Mouse (Mus musculus) telencephalon, adult 2 months (tissue): Measurements from ENCODE around the gene Gart.

Experiments used
- DNase-seq: peaks from one replicate; pipeline ENCODE4 v3.0.0-alpha.2; 2011; ENCODE audit warnings: low read depth, low spot score

Gene Gart

DNA sequence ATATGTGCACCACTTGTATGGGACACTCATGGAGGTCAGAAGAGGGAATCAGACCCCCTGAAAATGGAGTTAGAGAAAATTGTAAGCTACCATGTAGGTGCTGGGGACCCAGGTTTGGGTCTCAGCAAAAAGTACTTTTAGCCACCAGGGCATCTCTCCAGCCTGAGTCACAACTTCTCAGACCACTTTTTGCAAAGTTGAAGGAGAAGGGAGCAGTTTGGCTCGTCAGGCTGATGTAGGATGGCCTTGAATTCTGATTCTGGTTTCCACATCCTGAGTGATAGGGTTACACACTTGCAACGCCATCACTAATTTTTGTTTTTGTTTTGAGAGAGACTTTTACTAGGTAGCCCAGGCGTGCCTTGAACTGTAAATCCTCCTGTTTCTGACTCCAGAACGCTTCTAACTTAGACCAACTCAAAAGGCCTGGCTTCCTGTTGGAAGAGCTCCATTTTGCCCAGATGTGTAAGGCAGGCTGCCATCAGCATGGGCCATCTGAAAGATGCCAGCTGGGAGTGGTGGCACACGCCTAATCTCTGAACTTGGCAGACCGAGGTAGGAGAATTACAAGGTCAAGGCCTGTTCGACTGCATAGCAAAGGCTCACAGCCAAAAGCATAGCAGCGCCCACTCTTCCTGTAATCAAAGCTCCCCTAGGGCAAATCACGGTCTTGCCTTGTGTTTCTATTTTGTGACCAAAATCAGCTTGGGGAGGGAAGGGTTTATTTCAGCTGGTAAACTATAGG, 37.1 kb downstream of the Gart start:
- DNase-seq: no peak

- no peak for DNase-seq
Observed at GRCm38 (mm10) chr16:91606958-91607357, 39.8 kb downstream of the Gart start.

DNA sequence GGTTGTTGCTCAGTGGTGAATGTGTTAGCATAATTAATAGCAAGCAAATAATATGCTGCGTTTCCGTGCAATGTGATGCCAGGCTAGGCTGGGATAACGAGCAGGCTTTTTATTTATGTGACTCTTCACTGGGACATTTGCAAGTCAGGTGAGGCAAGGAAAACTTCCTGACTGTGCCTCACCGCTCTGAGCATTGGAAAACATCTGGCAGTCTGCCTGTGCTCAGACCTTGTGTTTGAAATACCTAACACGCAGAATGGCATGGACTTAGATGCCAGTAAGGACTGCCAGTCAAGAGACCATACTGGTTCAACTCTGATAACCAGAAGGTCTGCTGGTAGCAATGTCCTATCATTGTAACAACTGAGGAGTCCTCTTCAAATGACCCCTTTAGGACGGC, 41.6 kb downstream of the Gart start:
- no peak for DNase-seq

DNA sequence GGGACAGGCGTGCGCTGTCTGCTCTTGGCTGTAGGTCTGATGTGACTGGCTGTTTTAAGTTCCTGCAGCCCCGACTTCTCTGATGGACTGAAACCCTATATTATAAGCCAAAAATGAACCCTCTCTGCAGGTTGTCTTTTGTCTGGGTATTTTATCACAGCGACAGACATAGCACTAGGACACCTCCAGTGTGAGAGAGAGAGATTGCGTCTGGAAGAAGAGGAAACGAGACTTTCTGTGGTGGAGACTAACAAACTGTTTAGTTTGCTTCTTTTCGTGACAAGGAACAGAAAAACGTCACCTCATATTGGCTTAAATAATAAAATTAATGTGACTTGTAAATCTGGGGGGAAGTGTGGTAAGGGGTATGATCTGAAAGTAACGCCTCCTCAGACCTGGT, 45.1 kb downstream of the Gart start:
- DNase-seq: no peak

- DNase-seq: no peak
Observed at GRCm38 (mm10) chr16:91601081-91601480, 45.7 kb downstream of the Gart start.

DNA sequence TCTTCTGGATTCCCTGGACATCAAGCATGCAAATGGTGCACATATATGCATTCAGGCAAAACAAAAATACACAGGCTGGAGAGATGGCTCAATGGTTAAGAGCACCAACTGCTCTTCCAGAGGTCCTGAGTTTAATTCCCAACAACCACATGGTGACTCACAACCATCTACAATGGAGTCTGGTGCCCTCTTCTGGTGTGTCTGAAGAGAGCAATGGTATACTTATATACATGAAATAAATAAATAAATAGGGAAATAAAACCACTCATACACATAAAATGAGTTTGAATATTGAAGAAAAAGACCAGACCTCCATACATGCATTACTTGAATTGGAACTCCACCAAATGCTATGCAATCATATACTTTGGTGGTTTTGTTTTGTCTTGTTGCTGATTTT, 47.5 kb downstream of the Gart start:
- DNase-seq: no peak

GRCm38 (mm10) chr16:91597672-91598010, 49.1 kb downstream of the Gart start, which contains the start of gene Tmem50b:
Tmem50b (minus strand) TSS chr16:91597800.
- DNase-seq: peak; percentile 95

DNA sequence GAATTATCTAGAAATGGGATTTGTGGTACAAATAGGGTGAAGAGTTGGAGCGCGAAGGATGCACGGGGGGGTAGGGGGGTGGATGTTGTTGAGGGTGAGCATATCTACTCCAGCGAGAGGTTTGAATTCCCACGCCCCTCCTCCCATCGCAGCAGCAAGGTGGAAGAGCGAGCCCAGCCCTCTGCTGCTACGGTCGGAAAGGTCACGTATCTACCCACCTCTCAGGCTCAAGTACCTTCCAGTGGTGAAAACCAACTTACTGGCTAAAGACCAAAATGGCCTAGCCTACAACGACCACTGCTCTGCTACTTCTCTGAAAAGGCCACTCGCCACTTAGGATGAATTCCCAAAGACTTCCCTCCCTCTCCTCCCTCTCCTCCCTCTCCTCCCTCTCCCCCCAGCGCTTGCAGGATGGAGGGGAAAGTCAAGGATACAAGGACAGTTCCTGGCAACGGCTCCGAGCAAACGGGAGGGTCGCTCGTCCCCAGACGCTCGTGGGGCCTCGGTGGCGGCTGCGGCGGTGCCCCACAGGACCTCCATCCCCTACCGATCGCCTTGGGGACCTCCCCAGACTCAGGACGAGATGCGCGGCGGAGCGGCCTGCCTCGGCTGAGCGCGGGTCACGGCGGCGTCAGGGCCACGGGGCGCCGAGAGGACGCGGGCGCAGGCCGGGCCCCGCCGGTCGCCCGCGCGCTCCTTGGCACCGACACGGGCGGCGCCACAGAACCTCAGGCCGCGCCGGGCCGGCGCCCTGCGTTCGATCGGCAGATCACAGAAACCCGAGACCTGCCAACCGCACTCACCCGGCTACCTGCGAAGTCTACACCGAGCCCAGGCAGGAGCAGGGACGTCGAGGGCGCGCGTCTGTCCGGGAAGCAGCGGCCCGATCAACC, 49.7 kb downstream of the Gart start:
- DNase-seq: no peak

GRCm38 (mm10) chr16:91596397-91596778, 50.4 kb downstream of the Gart start:
- DNase-seq: no peak

DNA sequence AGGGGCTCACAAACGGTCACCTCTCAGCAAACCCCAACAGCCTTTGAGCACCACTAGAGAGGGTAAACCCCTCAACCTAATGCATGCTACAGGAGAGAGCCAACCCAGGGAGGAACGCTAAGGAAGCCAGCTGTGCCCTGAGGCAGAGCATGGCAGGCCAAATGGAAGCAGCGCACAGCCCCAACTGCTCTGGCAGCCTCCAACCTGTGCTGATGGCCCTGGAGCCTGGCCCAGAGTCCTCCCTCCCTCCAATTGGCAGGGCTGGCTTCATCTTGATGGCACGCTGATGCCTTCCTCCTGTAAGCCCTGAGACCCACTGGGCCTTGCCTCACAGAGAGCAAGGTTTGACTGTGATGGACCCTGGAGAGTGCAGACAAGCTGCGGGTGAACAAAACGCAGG, 51.7 kb downstream of the Gart start:
- DNase-seq: no peak

DNA sequence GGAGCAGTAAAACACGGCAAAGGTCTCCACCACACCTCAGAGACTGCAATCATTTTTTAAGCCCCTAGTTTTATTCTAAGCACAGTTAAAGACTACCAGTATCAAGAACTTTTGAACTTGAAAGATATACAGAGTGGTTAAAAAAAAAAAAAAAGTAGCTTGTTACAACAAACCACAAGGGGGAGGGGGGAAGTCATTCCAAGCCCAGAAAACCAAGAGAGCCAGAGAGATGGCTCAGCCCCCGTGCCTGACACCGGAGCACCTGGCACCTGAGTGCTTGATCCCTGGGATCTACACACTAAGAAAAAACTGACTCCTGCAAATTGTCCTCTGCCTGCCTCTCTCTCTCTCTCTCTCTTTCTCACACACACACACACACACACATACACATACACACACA, 53.5 kb downstream of the Gart start:
- no peak for DNase-seq

GRCm38 (mm10) chr16:91592162-91592561, 54.6 kb downstream of the Gart start:
- no peak for DNase-seq

DNA sequence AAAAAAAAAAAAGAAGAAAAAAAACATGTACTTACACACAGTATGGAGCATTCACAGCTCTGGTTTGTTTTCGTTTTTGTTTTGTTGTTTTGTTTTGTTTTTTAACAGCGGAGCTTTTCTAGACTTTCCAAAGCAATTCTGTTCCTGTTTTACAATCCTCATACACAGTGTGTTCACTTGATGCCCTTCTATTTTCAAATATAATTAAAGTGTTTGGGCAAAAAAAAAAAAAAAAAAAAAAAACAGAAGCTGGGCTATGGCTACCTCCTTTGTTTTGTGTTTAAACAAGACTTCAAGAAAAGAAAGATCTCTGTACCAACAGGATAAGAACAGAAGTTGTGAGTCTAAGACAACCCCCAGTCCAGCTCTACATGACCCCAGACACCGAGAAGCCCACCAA, 58.0 kb downstream of the Gart start:
- DNase-seq: no peak

GRCm38 (mm10) chr16:91587730-91588453, 58.9 kb downstream of the Gart start:
- DNase-seq: no peak

DNA sequence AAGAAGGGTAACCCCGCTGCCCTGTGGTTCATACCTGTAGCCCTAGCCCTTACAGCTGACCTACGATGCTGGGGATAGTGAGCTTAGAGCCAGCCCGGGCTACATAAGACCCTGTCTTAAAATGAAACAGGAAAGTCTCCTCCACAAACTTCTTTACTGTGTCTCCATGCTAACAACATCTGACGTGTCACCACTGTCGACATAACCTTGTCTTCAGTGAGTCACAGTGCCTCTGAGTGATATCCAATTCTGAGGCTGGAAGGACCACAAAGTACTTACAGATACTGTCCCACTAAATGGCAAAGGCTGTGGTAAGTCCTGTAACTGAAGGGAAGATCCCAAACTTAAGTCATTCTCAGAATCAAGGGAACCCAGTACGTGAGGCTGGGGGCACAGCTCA, 60.5 kb downstream of the Gart start:
- no peak for DNase-seq

DNA sequence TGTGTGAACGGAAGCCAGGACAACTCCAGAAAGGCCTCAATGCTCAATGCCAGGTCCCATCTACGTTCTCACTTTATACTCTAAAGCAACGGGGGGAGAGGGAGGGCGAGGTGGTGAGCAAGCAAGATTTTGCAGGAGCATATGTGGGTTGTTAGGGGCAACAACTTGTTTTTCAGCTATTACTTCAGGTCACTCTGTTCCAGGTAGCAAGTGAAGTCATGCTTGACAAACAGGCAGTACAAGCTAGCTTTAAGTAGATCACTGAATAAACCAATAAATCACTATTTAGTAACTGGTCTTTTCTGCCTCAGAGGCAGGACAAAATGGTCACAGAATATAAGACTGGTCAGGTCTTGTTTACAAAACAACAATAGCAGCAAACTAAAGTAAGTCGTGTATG, 61.1 kb downstream of the Gart start:
- DNase-seq: no peak

DNA sequence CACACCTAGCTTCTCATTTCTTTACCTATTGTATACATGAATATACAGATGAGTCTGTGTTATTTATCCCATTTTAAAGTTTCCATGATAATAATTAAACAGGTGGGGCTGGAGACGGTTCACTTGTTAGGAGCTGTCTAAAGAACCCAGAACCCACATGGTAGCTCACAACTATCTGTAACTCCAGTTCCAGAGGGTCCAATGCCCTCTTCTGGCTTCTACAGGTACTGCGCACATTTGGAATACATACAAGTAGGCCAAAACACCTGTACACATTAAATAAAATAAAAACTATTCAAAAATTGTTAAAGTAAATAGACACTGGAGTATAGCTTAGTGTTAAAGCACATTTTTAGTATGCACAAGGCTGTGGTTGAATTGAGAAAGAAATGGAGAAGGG, 64.4 kb downstream of the Gart start:
- no peak for DNase-seq

- peak; percentile 46 for DNase-seq
Observed at GRCm38 (mm10) chr16:91578980-91579720, 67.6 kb downstream of the Gart start.

DNA sequence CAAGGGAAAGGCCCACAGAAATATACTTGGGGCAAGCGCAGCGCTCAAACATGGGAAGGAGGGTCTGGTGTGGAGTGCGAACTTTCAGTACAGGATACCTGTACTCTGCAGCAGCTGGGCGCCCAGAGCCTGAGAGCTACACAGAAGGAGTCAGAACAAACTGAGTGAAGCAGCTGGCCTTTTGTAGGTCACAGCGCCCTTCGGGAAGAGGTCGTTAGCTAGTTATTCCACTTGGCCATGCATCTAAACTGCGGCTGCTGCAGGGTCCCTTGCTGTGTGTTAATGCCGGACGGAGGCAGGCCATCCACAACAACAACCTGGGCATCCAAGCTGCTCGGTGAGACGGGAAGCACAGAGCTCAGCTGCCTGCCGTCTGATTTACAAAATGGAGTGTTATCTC, 71.6 kb downstream of the Gart start:
- DNase-seq: no peak
